Mouse (Mus musculus): ENCODE results near the gene Gm6020. TPM values are rescaled to one million over a fixed set of nuclear protein-coding genes. Genes with fewer than 3 reads are reported as not detected.

Gm6020 gene
- polyA plus RNA-seq (2014; fragmentation: Illumina TruSeq; extraction: RNeasy Lipid Tissue Mini Kit (QIAGEN cat#74804); ENCODE audit: low read depth, low replicate concordance), result not detected

DNA sequence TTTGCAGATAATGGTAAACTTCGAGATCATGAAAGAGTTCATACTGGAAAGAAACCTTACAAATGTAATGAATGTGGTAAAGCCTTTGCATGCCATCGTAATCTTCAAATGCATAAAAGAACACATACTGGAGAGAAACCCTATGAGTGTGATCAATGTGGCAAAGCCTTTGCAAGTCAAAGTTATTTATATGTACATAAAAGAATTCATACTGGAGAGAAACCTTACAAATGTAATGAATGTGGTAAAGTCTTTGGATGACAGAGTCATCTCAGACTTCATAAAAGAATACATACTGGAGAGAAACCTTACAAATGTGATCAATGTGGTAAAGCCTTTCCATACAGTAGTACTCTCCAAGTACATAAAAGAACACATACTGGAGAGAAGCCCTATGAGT lies at the start of gene Gm6020:
Gene Gm6020, plus strand, starts transcription at position 301 of the 400 bp plus-strand sequence.

DNA sequence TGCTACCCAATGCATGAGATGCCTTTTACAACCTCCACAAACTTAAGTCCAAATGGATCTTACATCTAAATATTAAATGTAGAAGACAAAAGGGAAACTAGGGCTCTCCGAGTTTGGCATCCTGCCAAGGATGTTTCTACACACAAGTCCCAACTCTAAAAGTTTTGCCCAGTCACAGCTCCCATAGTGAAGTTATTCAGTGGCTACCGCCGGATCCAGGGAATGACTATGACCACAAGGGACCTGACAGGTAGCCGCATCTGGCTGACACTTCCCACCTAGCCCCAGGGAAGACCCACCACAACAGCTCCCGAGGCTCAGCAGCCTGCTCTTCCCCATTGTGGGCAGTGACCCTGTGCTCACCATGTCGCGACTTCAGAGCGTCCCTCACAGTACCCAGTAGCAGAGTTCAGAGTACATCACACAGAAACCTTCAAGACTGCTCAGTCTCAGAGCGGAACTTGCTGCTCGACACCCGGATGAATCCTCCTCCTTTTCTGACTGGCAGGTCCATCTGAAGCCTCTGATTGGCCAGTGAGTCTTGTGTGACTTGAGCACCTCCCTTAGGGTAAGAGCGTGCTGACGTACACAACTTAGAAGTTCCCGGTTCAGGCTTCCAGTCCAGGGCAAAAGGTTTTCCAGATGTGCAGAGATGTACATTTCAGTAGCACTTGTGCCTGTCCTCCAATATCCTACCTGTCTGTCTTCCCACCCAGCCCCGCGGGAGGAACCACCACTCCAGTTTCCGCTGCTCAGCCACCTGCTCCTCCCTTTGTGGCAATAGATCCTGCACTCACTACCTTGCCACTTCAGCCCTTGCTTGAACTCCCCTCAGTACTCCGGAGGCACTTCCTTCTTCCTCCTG lies 43.1 kb upstream of the Gm6020 start, which contains the start of gene Zfp950:
Gene Zfp950, minus strand, starts transcription at position 499 of the 865 bp plus-strand sequence.

DNA sequence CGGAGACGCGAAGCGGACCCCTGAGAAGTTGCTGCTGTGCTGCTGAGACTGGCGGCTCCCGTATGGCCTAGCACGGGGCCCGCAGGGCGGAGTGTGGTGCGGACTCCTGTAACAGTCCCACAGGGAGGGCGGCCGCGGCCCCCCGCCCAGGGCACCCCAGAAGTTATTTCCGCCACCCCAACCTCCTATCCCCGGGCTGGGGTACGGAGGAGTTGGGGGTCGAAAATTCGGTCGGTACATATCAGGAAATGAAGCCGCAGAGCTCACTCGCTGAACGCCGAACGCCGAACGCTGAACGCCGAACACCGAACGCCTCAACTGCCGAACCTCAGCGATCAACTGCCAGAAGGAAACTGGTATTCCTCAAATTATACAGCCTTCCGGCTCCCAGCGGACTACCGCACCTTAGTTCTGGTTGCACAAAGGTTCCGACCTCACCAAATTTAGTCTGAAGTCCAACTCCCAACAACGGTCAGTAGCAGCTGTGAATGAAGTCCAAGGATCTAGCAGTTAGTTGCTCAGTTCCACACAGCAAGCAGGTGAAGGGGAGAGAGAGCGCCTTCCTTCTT lies 7.8 kb upstream of the Gm6020 start, which contains the start of gene Gm7102:
Gene Gm7102, minus strand, starts transcription at position 554 of the 569 bp plus-strand sequence.

DNA sequence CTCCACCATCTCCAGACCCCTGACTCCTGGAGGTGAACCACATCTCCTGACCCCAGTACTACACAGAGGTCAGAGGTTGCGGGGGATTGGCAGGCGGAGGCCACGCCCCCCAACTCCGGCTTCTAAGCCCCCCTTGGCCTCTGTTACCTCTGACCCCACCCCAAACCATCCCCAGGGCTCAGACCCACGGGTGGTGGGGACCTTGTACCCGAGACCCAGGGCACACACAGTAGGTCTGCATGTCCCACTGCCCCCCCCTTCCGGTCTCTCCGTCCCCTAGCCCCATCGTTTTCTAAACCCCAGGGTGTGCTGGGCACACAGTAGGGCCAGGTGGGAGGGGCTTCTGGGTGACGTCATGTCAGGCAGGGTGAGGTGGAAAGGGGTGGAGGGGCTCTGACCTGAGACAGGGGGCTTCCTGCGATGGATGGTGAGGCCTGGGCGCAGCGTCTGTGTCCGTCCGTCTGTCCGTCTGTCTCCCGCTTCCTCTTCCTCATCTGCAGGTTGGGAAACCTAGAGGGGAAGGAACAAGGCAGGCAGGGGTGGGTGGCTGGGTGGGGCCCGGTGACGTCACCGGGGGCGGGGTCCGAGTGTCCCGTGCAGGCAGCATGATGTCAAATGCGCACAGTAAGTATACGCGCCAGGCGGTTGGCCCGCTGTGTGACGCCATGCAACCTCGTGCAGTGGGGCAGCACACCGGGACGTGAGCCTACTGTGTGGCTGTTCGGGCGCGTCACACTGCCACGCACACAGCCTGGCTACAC lies 44.4 kb downstream of the Gm6020 start, which contains the start of gene Csf2ra:
Gene Csf2ra, minus strand, starts transcription at position 489 of the 761 bp plus-strand sequence.

Other genes with a start within 250 kb of the Gm6020 start
- 29.2 TPM for gene Zfp950, start 43.0 kb upstream of the Gm6020 start, polyA plus RNA-seq (2014; fragmentation: Illumina TruSeq; extraction: RNeasy Lipid Tissue Mini Kit (QIAGEN cat#74804); ENCODE audit: low read depth, low replicate concordance)
- gene Gm7102, start 7.6 kb upstream of the Gm6020 start, polyA plus RNA-seq (2014; fragmentation: Illumina TruSeq; extraction: RNeasy Lipid Tissue Mini Kit (QIAGEN cat#74804); ENCODE audit: low read depth, low replicate concordance), result not detected
- gene Csf2ra, start 44.5 kb downstream of the Gm6020 start, polyA plus RNA-seq (2014; fragmentation: Illumina TruSeq; extraction: RNeasy Lipid Tissue Mini Kit (QIAGEN cat#74804); ENCODE audit: low read depth, low replicate concordance), result 10.8 TPM
- not detected for gene Gm21060, start 113.2 kb downstream of the Gm6020 start, polyA plus RNA-seq (2014; fragmentation: Illumina TruSeq; extraction: RNeasy Lipid Tissue Mini Kit (QIAGEN cat#74804); ENCODE audit: low read depth, low replicate concordance)